Mouse (Mus musculus): ENCODE data around the gene Ttll12. TPM values are rescaled to one million over a fixed set of nuclear protein-coding genes. Genes with fewer than 3 reads are reported as not detected.

The Ttll12 gene
- polyA plus RNA-seq, 1 experiment from 2014 or later = 49.6 TPM

DNA sequence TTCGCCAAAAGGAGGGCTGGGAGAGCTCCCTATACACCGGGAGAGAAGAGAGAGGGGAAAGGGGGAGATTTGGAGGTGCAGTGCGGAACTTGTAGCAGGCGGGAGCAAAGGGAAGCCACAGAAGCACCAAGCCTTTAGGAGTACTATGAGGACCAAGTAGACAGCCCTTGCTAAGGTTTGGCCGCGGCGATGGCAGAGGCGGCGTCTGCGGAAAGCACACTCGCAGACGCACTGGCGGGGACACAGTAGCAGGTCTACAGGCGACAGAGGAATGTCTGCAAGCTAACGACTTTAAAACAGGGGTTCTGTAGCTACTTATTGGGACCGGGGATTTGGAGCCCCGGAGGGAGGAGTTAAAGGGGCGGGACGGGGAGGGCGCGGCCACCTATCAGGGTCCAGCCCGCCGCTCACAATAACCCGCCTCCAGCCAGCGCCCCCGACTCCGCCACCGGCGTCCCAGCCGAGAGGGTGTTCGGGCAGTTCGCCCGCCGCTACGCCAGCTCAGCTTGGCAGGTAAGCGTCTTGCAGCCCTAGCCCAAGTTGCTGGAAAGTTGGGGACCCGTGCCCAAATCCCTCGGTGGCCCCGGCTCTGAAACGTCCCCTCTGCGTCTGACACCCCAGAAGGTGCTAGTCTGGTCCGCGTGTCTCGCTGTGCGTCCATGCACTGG is 68.4 kb downstream of the Ttll12 start, which contains the start of gene Bik:
TSS of gene Bik (plus strand) at position 439 of the 668 bp plus-strand sequence.
- Histone ChIP-seq H3K9me3 (ENCODE audit: control insufficient read depth, low read length) (no peaks in the 10 kb centered on the region), H3K4me1 (replicated peaks; ENCODE audit: control insufficient read depth, insufficient read depth, low read length) (peaks cover 12% of the 10 kb centered on the region), H3K4me3 (replicated peaks; ENCODE audit: low read length) (peak within 1 kb of the TSS; percentile 51), H3K4me2 (ENCODE audit: low read length) (peak within 1 kb of the TSS; percentile 92), H3K27ac (ENCODE audit: low read length) (no peak within 1 kb of the TSS), H3K36me3 (ENCODE audit: control insufficient read depth, insufficient read depth) (no peaks in the 10 kb centered on the region), H3K27me3 (replicated peaks; ENCODE audit: control insufficient read depth, insufficient read depth, low read length) (peaks cover 26% of the 10 kb centered on the region), H3K9ac (replicated peaks; ENCODE audit: low read depth, low read length) (peak within 1 kb of the TSS; percentile 46)
- ATAC-seq = peak; percentile 69
- under 1% methylated on average over 45 of the region's 45 CpGs for WGBS

Other genes with a start within 250 kb of the Ttll12 start
- gene Arfgap3, start 244.9 kb downstream of the Ttll12 start, polyA plus RNA-seq (2015; fragmentation: Nextera tagmentation; extraction: Ambion mirVana) = 44.5 and 46.3 TPM in 2 replicates
- 19.8 and 20.0 TPM in 2 replicates for gene Pacsin2, start 130.6 kb downstream of the Ttll12 start, polyA plus RNA-seq (2015; fragmentation: Nextera tagmentation; extraction: Ambion mirVana)
- 107 and 114 TPM in 2 replicates for gene Ttll1, start 84.3 kb downstream of the Ttll12 start, polyA plus RNA-seq (2015; fragmentation: Nextera tagmentation; extraction: Ambion mirVana)
- gene Bik, start 68.3 kb downstream of the Ttll12 start, polyA plus RNA-seq (2015; fragmentation: Nextera tagmentation; extraction: Ambion mirVana) = 0.36 and 1.1 TPM in 2 replicates
- gene Tspo, start 31.6 kb downstream of the Ttll12 start, polyA plus RNA-seq (2015; fragmentation: Nextera tagmentation; extraction: Ambion mirVana) = 10.1 and 10.6 TPM in 2 replicates
- 34.3 and 34.7 TPM in 2 replicates for gene Mcat, start 31.4 kb downstream of the Ttll12 start, polyA plus RNA-seq (2015; fragmentation: Nextera tagmentation; extraction: Ambion mirVana)
- 21.9 and 23.6 TPM in 2 replicates for gene Scube1, start 129.9 kb upstream of the Ttll12 start, polyA plus RNA-seq (2015; fragmentation: Nextera tagmentation; extraction: Ambion mirVana)
- 400 and 477 TPM in 2 replicates for gene Mpped1, start 184.3 kb upstream of the Ttll12 start, polyA plus RNA-seq (2015; fragmentation: Nextera tagmentation; extraction: Ambion mirVana)